Mouse (Mus musculus): ENCODE measurements around the gene Tmem132d.

The Tmem132d gene

GRCm38 (mm10) chr5:128405071-128405470 is 27.8 kb downstream of the Tmem132d start:
- DNase-seq (ENCODE audit: low read depth) = no peak

DNA sequence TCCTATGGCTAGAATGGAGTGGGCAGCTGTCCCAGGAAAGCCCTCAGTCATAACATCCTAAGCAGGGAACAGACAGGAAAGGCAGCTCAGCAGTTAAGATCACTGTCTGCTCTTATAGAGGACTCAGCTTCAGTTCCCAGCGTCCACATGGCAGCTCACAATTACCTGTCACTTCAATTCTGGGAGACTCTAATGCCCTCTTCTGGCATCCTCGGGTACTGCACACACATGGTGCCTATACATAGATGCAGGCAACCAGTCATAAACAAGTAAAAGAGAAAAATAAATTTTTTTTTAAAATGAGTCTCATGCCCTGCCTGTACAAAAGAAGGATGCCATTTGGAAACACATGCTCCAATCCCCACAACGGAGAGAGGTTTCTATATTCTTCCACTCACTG is 28.7 kb downstream of the Tmem132d start:
- no peak for DNase-seq (ENCODE audit: low read depth)

GRCm38 (mm10) chr5:128392372-128392771 is 40.5 kb downstream of the Tmem132d start:
- no peak for DNase-seq (ENCODE audit: low read depth)

DNA sequence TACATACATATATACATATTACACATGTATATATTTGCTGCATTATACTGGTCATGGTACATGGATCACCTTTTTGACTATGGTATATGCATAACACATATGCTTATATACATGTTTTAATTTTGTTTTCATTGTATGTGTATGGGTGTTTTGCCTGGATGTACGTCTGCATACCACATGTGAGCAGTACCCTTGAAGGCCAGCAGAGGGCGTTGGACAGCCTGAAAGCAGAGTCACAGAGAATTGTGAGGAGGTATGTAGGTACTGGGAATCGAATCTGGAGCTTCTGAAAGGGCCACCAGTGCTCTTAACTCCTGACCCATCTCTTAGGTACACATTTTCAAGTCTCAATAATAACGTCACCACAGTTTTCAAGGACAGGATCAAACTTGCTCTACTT is 43.2 kb downstream of the Tmem132d start:
- no peak for DNase-seq (ENCODE audit: low read depth)

- no peak for DNase-seq (ENCODE audit: low read depth)
Measured at GRCm38 (mm10) chr5:128388358-128389141, 44.3 kb downstream of the Tmem132d start.

DNA sequence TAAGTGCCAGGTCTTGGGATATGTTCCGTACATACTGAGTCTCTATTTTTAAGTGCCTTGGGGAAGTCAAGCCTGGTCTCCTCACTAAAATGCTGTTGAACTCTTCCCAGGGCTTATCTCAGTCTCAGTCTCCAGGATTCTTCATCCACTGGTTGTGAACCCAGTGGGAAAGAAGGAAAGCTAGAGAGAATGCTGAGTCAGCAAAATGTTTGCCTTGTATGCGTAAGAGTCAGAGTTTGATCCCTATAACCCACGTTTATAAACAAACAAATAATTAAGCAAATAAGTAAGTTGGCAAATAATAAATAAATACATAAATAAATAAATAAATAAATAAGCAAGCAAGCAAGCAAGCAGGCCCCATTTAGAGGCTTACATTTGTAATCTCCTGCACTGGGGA is 63.1 kb downstream of the Tmem132d start:
- no peak for DNase-seq (ENCODE audit: low read depth)

GRCm38 (mm10) chr5:128369111-128369510 is 63.8 kb downstream of the Tmem132d start:
- DNase-seq (ENCODE audit: low read depth) = no peak

GRCm38 (mm10) chr5:128365261-128365985 is 67.5 kb downstream of the Tmem132d start:
- no peak for DNase-seq (ENCODE audit: low read depth)

DNA sequence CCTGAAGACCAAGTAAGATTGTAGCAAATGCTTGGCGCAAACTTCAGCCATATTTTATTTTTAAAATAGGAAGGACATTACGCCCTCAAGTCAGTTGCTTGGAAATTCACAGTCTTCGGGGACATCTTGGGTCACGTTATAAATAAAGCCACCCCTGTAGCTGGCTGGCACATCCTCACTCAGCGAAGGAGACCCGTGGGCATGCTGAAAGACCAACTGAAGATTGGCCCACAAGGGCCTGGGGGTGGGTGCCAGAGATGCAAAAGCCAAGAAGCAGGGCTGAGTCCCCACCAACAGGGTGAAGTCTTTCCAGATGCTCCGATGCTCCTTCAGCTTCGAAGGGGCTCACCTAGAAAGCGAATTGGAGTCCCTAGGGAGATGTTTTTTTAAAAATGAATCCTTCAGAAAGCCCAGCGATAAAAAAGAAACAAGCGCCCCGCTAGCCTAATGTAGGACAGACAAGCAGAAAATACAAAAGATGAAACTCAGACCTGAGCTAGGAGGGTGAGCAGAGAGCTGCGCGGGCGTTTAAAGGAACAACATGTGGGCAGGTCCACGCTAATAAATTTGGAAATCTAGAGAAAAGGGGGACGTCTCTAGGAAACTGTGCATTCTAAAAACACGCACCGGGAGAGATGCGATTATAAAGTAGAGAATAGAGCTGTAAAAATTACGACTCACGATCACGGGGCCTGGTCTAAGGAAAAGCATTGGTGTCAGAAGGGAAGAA is 71.8 kb downstream of the Tmem132d start:
- DNase-seq (ENCODE audit: low read depth) = no peak

GRCm38 (mm10) chr5:128348835-128349234 is 84.0 kb downstream of the Tmem132d start:
- peak; percentile 51 for DNase-seq (ENCODE audit: low read depth)

DNA sequence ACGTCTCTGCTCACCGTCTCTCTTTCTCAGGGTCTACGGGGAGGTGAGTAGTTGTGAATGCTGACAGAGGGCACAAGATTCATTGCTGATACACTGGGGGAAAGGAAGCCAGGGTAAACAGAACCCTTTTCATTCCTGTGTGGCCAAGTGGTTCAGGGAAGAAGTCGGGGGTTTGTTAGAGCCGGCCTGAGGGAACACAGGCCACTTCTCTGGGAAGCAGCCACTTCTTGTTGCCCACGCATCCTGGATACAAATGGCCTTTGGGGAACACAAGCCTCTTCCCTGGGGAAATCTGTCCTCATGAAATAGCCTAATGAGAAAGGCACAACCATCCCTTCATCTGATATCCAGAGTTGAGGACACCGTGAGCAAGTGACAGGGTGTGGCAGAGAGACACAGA is 96.0 kb downstream of the Tmem132d start:
- DNase-seq (ENCODE audit: low read depth) = no peak

DNA sequence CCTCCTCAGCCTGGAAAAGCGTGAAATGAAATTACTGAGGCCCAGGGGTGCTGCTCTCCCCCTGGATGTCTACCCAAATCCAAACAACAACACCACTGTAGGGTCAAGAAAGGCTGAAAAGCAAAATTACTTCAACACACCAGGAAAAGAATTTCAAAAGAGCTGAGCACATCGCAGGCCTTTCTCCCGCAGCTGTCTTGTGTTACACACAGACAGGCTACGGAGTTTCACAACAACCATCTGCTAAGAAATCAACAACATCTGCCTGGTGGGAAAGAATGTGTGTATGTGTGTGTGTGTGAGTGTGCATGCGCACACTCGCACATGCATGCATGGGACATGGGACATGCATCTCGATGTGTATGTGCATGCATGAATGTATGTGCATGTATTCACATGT is 100.1 kb downstream of the Tmem132d start:
- no peak for DNase-seq (ENCODE audit: low read depth)

GRCm38 (mm10) chr5:128330351-128330750 is 102.5 kb downstream of the Tmem132d start:
- DNase-seq (ENCODE audit: low read depth) = no peak

DNA sequence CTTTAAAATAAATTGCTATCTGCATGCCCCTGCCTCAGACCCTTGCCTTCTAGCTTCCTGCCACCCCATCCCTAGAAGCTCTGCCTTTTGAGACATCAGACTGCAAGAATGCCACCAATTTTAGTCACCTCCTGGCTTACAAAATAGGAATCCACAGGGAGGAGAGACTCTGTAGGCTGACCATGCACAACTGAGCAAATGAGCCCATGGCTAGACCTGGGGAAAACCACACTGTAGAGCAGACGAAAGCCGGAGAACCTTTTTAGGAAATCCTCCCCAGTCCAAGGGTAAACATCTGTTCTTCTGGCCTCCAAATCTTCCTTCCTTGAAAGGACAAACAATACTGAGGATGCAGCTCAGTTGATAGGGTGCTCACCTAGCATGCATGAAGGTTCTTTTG is 130.5 kb downstream of the Tmem132d start:
- no peak for DNase-seq (ENCODE audit: low read depth)

GRCm38 (mm10) chr5:128291191-128291590 is 141.7 kb downstream of the Tmem132d start:
- DNase-seq (ENCODE audit: low read depth) = no peak

GRCm38 (mm10) chr5:128273255-128273654 is 159.6 kb downstream of the Tmem132d start:
- no peak for DNase-seq (ENCODE audit: low read depth)

DNA sequence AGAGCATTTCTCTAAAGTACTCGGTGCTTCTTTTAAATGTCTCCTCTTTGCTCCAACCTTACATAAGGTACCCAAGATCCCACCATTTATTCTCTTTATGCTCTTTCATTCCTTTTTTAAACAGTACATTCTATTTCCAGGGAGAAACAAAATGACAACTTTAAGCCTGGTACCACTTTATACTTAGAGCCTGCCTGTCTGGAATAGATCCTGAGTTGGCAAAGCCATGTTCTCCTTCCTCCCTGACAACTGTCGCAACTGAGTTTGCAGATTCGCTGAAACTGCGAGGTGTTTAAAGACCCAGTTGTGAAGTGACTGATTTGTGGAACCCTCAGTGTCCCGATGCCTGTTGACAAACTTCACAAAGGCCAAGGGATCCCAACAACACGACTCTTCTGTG is 165.5 kb downstream of the Tmem132d start:
- DNase-seq (ENCODE audit: low read depth) = no peak

- no peak for DNase-seq (ENCODE audit: low read depth)
Measured at GRCm38 (mm10) chr5:128244219-128244618, 188.7 kb downstream of the Tmem132d start.

GRCm38 (mm10) chr5:128236638-128237335 is 196.1 kb downstream of the Tmem132d start:
- no peak for DNase-seq (ENCODE audit: low read depth)

DNA sequence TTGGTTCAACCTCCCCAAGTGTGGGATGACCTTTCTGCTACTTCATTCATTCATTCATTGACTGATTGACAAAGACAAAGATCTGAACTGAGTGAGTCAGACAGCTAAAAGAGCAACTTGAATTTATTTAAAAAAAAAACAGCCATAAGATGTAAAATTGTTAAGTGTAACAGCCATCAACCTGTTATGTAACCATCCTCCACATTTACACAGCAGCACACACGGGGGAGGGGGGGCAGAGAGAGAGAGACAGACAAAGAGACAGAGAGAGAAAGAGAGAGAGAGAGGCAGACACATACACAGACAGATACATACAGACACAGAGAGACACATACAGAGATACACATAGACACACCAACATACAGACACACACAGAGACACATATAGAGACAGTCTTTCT is 197.3 kb downstream of the Tmem132d start:
- no peak for DNase-seq (ENCODE audit: low read depth)

GRCm38 (mm10) chr5:128233101-128233500 is 199.8 kb downstream of the Tmem132d start:
- DNase-seq (ENCODE audit: low read depth) = no peak

- DNase-seq (ENCODE audit: low read depth) = no peak
Measured at GRCm38 (mm10) chr5:128218281-128218680, 214.6 kb downstream of the Tmem132d start.

All from NIH3T3 (cell line).